Mouse (Mus musculus): ENCODE data around the gene Gpx8. TPM values are rescaled to one million over a fixed set of nuclear protein-coding genes. Genes with fewer than 3 reads are reported as not detected.
"Not testable (repeated sequence)": the region's sequence is repeated elsewhere in the genome, so short reads cannot be mapped to it uniquely, and the experiment has no call there.

The Gpx8 gene
- total RNA-seq, 4 experiments from 2014 or later = 6.2 to 7.6 (median 6.7) TPM

- DNase-seq (ENCODE audit: low spot score in 2 of 2) = no peak
These were observed 22.7 kb downstream of the Gpx8 start for GRCm38 (mm10) chr13:113023274-113024143.

- no peak for DNase-seq (ENCODE audit: low spot score in 2 of 2)
These were observed 23.7 kb downstream of the Gpx8 start for GRCm38 (mm10) chr13:113022467-113022866.

- no peak for DNase-seq (ENCODE audit: low spot score in 2 of 2)
These were observed 24.7 kb downstream of the Gpx8 start for GRCm38 (mm10) chr13:113021521-113021920.

- not testable (repeated sequence) for DNase-seq (ENCODE audit: low spot score in 2 of 2)
These were observed 32.8 kb downstream of the Gpx8 start for GRCm38 (mm10) chr13:113013174-113013953.

- DNase-seq (ENCODE audit: low spot score in 2 of 2) = no peak
These were observed 33.5 kb downstream of the Gpx8 start for GRCm38 (mm10) chr13:113012683-113013082.

GRCm38 (mm10) chr13:113000576-113001318 lies 45.5 kb downstream of the Gpx8 start:
- DNase-seq (ENCODE audit: low spot score in 2 of 2) = no peak

GRCm38 (mm10) chr13:113000090-113000489 lies 46.1 kb downstream of the Gpx8 start:
- DNase-seq (ENCODE audit: low spot score in 2 of 2) = no peak

- DNase-seq (ENCODE audit: low spot score in 2 of 2) = peak in 1 of 2 experiments; percentile 38
These were observed 47.6 kb downstream of the Gpx8 start for GRCm38 (mm10) chr13:112998427-112999201.

- no peak for DNase-seq (ENCODE audit: low spot score in 2 of 2)
These were observed 48.8 kb downstream of the Gpx8 start for GRCm38 (mm10) chr13:112997369-112997768.

- DNase-seq (ENCODE audit: low spot score in 2 of 2) = no peak
These were observed 49.8 kb downstream of the Gpx8 start for GRCm38 (mm10) chr13:112996407-112996806.

GRCm38 (mm10) chr13:112994191-112994590 lies 52.0 kb downstream of the Gpx8 start:
- DNase-seq (ENCODE audit: low spot score in 2 of 2) = peak; percentile 25 to 51

GRCm38 (mm10) chr13:112993531-112994152 lies 52.6 kb downstream of the Gpx8 start, which contains the start of gene Mcidas:
Gene Mcidas, plus strand, starts transcription at chr13:112993845.
- no peak for DNase-seq (ENCODE audit: low spot score in 2 of 2)

Small RNA genes within 50 kb of the gene (microRNA-seq; reads per million reads assigned to microRNA genes)
- gene Mir449a (34.8 to 46.5 reads per million in 2 experiments), gene Mir449b (0 reads per million in 2 experiments), gene Mir449c (0.25 to 0.64 reads per million in 2 experiments)

Other genes starting within 250 kb of the Gpx8 start
- gene Plpp1, start 245.6 kb downstream of the Gpx8 start, total RNA-seq (2022) = 10 to 100 TPM; 26.0 to 29.0 (median 28.6) TPM
- gene Mtrex, start 119.0 kb downstream of the Gpx8 start, total RNA-seq (2022) = 10 to 100 TPM; 43.6 to 53.4 (median 51.7) TPM
- gene Dhx29, start 119.0 kb downstream of the Gpx8 start, total RNA-seq (2022) = 10 to 100 TPM; 22.3 to 25.7 (median 23.6) TPM
- 1 to 10 TPM; 4.3 to 6.1 (median 5.1) TPM for gene Ccno, start 58.6 kb downstream of the Gpx8 start, total RNA-seq (2022)
- gene Mcidas, start 52.6 kb downstream of the Gpx8 start, total RNA-seq (2022) = under 1 TPM; 0.45 to 0.63 (median 0.60) TPM
- under 1 TPM in 1 of 4 experiments, not detected in 3; 0.51 TPM for gene Cdc20b, start 11.3 kb downstream of the Gpx8 start, total RNA-seq (2022)
- gene Gzma, start 54.6 kb upstream of the Gpx8 start, total RNA-seq (2022) = not detected
- under 1 TPM in 2 of 4 experiments, not detected in 2; 0.20 to 0.21 TPM for gene Esm1, start 163.2 kb upstream of the Gpx8 start, total RNA-seq (2022)
- under 1 TPM in 3 of 4 experiments, not detected in 1; 0.25 to 0.43 (median 0.38) TPM for gene Gzmk, start 179.5 kb upstream of the Gpx8 start, total RNA-seq (2022)
- 1 to 10 TPM; 1.1 to 2.6 (median 1.9) TPM for gene BC067074, start 246.7 kb upstream of the Gpx8 start, total RNA-seq (2022)